Mouse (Mus musculus) liver, embryonic 11.5 days (tissue): ENCODE measurements around the gene Tmtc3. TPM values are rescaled to one million over a fixed set of nuclear protein-coding genes. Genes with fewer than 3 reads are reported as not detected.

ENCODE experiments used
- ATAC-seq: fragments of 200-750 bp; cut with Nextera tagmentation; replicated peaks from 2 replicates; pipeline ENCODE4 v1.8.0; 2017; ENCODE audit warnings: moderate number of reproducible peaks, mild to moderate bottlenecking, moderate TSS enrichment, moderate library complexity; ENCODE audit not compliant: low FRiP score
- DNase-seq: peaks from one replicate; pipeline ENCODE4 v3.0.0-alpha.2; 2017; ENCODE audit warnings: low spot score
- H3K27ac ChIP-seq: fragments of 300-500 bp; sonication (generic); 2 replicates; pipeline ENCODE4 v1.5.1; 2014; ENCODE audit warnings: mild to moderate bottlenecking, low read depth, low read length, control low read depth
- H3K27me3 ChIP-seq: fragments of 300-500 bp; sonication (generic); replicated peaks from 2 replicates; pipeline ENCODE4 v1.6.1; 2014; ENCODE audit warnings: low read length, mixed read lengths; ENCODE audit not compliant: control insufficient read depth, insufficient read depth
- H3K36me3 ChIP-seq: fragments of 300-500 bp; sonication (generic); 2 replicates; pipeline ENCODE4 v1.6.1; 2014; ENCODE audit warnings: mild to moderate bottlenecking, low read length, moderate library complexity, mixed read lengths; ENCODE audit not compliant: control insufficient read depth, insufficient read depth
- H3K4me1 ChIP-seq: fragments of 300-500 bp; sonication (generic); replicated peaks from 2 replicates; pipeline ENCODE4 v1.6.1; 2014; ENCODE audit warnings: low read length, mixed read lengths; ENCODE audit not compliant: control insufficient read depth, insufficient read depth
- H3K4me2 ChIP-seq: fragments of 300-500 bp; sonication (generic); 2 replicates; pipeline ENCODE4 v1.6.1; 2014; ENCODE audit warnings: mild to moderate bottlenecking, control low read depth, moderate library complexity
- H3K4me3 ChIP-seq: fragments of 300-500 bp; sonication (generic); 2 replicates; pipeline ENCODE4 v1.5.1; 2014; ENCODE audit warnings: low read depth, low read length, control low read depth
- H3K9ac ChIP-seq: fragments of 300-500 bp; sonication (generic); 2 replicates; pipeline ENCODE4 v1.6.1; 2014; ENCODE audit warnings: low read depth, low read length, control low read depth
- H3K9me3 ChIP-seq: fragments of 300-500 bp; sonication (generic); 2 replicates; pipeline ENCODE4 v1.6.1; 2016; ENCODE audit warnings: low read length, inconsistent platforms, mixed read lengths; ENCODE audit not compliant: control insufficient read depth
- WGBS: fragments of 180-500 bp; shearing (Covaris S2); extraction: QIAGEN DNeasy Blood & Tissue Kit; methylation state at CpG from one replicate; pipeline ENCODE4 v1.1.7; 2014; 5-methylcytosine and 5-hydroxymethylcytosine counted together
- polyA plus RNA-seq: library from polyadenylated mRNA; unstranded; fragments of >200 nt; fragmentation: Nextera tagmentation; extraction: Ambion mirVana; gene quantifications from 2 replicates; pipeline ENCODE4 v1.2.1, GENCODE M21; 2014

Gene Tmtc3
- 18.5 and 21.0 TPM in 2 replicates for polyA plus RNA-seq

DNA sequence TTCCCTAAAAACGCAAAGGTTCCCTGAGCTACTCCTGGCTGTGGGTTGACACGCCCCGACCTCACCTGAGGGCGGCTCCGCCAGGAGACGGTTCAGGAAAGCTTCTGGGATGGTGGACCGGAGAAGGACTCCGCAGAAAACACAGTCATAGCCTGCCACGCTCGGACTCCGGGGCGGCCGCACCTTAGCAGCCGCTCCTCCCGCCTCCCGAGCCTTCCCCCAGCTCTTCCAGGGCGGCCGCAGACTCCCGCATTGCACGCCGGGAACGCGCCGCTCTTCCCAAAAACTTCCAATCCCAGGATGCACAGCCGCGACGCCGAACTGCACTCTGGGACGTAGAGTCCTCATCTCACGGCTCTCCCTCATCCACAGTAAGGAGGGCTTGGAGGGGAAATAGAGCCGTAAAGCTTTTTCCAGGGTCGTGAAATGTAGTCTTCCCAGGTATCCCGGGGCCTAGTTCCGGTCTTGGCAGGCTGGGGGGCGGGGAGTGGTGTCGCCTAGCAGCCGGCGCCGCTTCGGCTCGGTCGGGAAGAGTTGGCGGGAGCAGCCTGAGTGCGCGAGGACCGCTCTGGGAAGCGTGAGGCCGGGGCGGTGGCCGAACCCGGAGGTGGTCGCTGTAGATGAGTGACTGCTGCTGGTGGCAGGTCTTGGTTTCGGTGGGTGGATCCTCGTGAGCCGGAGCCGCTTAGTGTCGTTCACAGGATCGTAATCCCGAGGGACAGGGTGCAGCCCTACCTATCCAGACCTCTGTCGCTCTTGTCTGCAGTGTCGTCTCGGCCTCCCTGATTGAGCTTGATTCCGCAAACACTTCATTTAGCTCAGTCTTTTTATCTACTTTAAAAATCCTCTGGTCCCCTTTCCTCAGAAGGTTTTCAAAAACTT lies at the start of gene Tmtc3, which contains the start of gene Cep290:
Gene Tmtc3, minus strand, starts transcription at position 254 of the 882 bp plus-strand sequence.
Gene Cep290, plus strand, starts transcription at position 462 of the 882 bp plus-strand sequence.
- H3K9me3 ChIP-seq: no peaks in the 10 kb centered on the region
- ATAC-seq: peak; percentile 98
- H3K4me1 ChIP-seq: peaks cover 4% of the 10 kb centered on the region; the same call in 1 of the 2 replicates
- DNase-seq: peak; percentile 89
- H3K4me2 ChIP-seq: peak within 1 kb of the TSS; percentile 88
- H3K27me3 ChIP-seq: no peaks in the 10 kb centered on the region
- H3K36me3 ChIP-seq: no peaks in the 10 kb centered on the region
- H3K9ac ChIP-seq: peak within 1 kb of the TSS; percentile 69
- H3K27ac ChIP-seq: peak within 1 kb of the TSS; percentile 5; the same call in 1 of the 2 replicates
- peak within 1 kb of the TSS; percentile 69 for H3K4me3 ChIP-seq
- under 1% methylated on average over 63 of the region's 63 CpGs for WGBS

DNA sequence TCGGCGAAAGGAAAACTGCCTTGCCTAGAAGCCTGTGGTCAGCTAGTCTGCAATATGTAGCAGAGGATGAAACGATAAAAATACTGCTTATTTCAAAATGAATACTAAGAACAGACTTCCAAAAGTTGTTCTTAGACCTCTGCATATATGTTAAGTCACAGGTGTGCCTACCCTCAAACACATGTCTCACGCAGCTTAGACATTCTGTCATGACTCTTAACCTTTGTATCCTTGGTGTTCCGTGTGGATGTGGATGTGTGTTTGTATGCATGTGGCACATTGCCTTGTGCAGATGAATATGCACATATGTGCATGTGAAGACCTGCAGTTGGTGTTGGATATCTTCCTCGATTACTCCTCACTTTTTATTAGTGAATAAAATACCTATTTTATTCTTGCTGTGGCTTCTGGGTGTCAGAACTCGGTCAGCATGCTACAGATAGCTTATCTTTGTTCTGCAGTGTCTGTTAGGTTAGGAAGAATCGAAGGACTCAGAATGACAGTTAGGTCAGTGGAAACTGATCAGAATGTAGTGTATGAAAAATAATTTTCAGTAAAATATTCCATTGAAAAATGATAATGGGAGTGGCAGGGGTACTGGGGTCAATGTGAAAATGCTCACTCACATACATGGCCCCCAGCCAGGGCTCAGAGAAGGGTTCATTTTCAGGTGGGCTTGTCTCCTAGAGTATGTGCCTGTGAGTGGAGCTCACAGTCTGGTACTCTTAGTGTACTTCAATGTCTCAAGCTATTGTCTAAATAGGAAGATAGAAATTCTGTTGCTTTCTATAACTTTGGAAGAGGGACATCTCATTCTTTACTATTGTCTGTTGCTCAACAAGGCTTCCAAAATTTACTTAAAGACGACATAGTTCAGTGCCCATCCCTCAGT lies 37.6 kb upstream of the Tmtc3 start:
- peaks cover 3% of the 10 kb centered on the region; the same call in 1 of the 2 replicates for H3K36me3 ChIP-seq
- ATAC-seq: peak; percentile 94
- WGBS: 73% methylated on average over 9 of the region's 9 CpGs
- H3K9me3 ChIP-seq: no peaks in the 10 kb centered on the region
- no peaks in the 10 kb centered on the region for H3K4me1 ChIP-seq
- no peak overlapping the region for H3K4me3 ChIP-seq
- DNase-seq: no peak
- peak overlapping the region; percentile 70 for H3K27ac ChIP-seq
- peak overlapping the region; percentile 35; the same call in 1 of the 2 replicates for H3K4me2 ChIP-seq
- H3K27me3 ChIP-seq: no peaks in the 10 kb centered on the region
- no peak overlapping the region for H3K9ac ChIP-seq

- DNase-seq (no peak), ATAC-seq (no peak)
- WGBS: 94% methylated on average over 9 of the region's 9 CpGs
- Histone ChIP-seq H3K4me2 (no peak overlapping the region), H3K27me3 (no peaks in the 10 kb centered on the region), H3K9me3 (no peaks in the 10 kb centered on the region), H3K9ac (no peak overlapping the region), H3K4me3 (no peak overlapping the region), H3K36me3 (peaks cover 3% of the 10 kb centered on the region; the same call in 1 of the 2 replicates), H3K4me1 (no peaks in the 10 kb centered on the region), H3K27ac (no peak overlapping the region)
Observed at GRCm38 (mm10) chr10:100522330-100522729, 35.2 kb upstream of the Tmtc3 start.

DNA sequence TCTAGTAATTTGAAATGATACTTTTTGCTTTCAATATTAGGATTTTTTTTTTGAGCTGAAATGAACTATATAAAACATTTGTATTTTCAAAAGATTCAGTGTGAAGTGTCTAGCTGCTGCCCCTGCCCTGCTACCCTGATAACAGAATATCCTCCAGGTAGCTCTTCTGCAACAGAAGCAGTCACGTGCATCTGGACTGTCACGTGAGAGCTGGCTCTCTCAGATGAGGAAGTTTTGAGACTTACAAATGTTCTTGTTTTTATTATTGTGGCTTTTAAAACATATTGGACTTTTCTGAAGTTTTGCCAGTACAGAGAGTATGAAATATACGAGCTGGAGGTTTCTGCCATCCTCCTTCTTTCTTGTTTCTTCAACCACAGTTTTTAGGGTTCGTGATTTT lies 34.5 kb upstream of the Tmtc3 start:
- no peak overlapping the region for H3K4me2 ChIP-seq
- H3K4me1 ChIP-seq: no peaks in the 10 kb centered on the region
- 75% methylated on average over 4 of the region's 4 CpGs for WGBS
- H3K4me3 ChIP-seq: no peak overlapping the region
- peaks cover 3% of the 10 kb centered on the region; the same call in 1 of the 2 replicates for H3K36me3 ChIP-seq
- no peak overlapping the region for H3K27ac ChIP-seq
- H3K9ac ChIP-seq: no peak overlapping the region
- H3K9me3 ChIP-seq: no peaks in the 10 kb centered on the region
- no peak for ATAC-seq
- no peaks in the 10 kb centered on the region for H3K27me3 ChIP-seq
- DNase-seq: no peak

DNA sequence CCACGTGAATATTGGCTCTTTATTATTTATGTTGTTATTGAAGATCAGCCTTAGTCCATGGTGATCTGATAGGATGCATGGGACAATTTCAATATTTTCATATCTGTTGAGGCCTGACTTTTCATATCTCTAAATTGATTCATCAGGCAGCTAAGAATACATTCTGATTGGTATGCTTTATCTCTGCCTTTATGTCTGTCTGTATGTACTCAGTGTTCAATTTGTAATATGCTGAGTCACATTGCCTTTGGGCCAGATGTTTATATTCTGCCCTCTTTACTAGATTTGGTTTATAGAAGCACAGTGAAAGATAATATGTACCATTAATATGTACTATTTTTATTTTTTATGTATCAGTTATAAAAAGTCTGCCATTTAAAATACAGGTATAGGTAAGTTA lies 21.0 kb upstream of the Tmtc3 start:
- DNase-seq: no peak
- H3K27me3 ChIP-seq: no peaks in the 10 kb centered on the region
- WGBS: 79% methylated on average over 1 of the region's 1 CpGs
- no peak overlapping the region for H3K4me2 ChIP-seq
- peak; percentile 86 for ATAC-seq
- no peaks in the 10 kb centered on the region for H3K4me1 ChIP-seq
- peaks cover 4% of the 10 kb centered on the region; the same call in 1 of the 2 replicates for H3K36me3 ChIP-seq
- H3K4me3 ChIP-seq: no peak overlapping the region
- H3K27ac ChIP-seq: no peak overlapping the region
- H3K9me3 ChIP-seq: no peaks in the 10 kb centered on the region
- H3K9ac ChIP-seq: no peak overlapping the region

DNA sequence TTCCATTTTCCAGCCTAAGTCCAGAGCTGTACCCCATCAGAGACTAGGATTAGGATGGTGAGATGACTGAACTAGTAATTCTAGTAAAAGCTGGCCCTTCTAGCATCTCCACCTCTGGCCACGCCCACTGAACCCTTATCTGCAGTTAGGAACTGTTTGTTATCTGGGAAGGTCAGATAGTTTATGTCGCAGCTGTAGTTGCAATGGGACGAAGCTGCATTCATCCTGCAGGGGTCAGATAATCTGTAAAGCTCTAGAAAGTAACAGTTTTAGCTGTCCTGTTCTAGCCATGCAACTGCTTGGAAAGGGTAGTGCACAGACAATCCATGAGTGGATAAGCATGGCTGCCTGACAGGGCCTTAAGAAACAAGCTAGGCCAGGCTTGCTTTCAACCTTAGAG lies 11.2 kb upstream of the Tmtc3 start:
- H3K4me3 ChIP-seq: no peak overlapping the region
- peak; percentile 99 for ATAC-seq
- no peaks in the 10 kb centered on the region for H3K27me3 ChIP-seq
- no peak for DNase-seq
- no peak overlapping the region; the same call in 1 of the 2 replicates for H3K27ac ChIP-seq
- H3K36me3 ChIP-seq: no peaks in the 10 kb centered on the region
- no peak overlapping the region for H3K9ac ChIP-seq
- 32% methylated on average over 3 of the region's 3 CpGs for WGBS
- no peaks in the 10 kb centered on the region for H3K4me1 ChIP-seq
- no peak overlapping the region for H3K4me2 ChIP-seq
- H3K9me3 ChIP-seq: no peaks in the 10 kb centered on the region

- peaks cover 4% of the 10 kb centered on the region; the same call in 1 of the 2 replicates for H3K4me1 ChIP-seq
- DNase-seq: no peak
- H3K4me2 ChIP-seq: no peak overlapping the region
- H3K9ac ChIP-seq: no peak overlapping the region
- H3K4me3 ChIP-seq: no peak overlapping the region
- no peaks in the 10 kb centered on the region for H3K27me3 ChIP-seq
- no peak overlapping the region for H3K27ac ChIP-seq
- no peak for ATAC-seq
- no peaks in the 10 kb centered on the region for H3K9me3 ChIP-seq
- 89% methylated on average over 7 of the region's 7 CpGs for WGBS
- no peaks in the 10 kb centered on the region for H3K36me3 ChIP-seq
Observed at GRCm38 (mm10) chr10:100491916-100492315, 4.8 kb upstream of the Tmtc3 start.

- Histone ChIP-seq H3K9me3 (no peaks in the 10 kb centered on the region), H3K36me3 (no peaks in the 10 kb centered on the region), H3K4me1 (peaks cover 4% of the 10 kb centered on the region; the same call in 1 of the 2 replicates), H3K27me3 (no peaks in the 10 kb centered on the region), H3K27ac (no peak overlapping the region), H3K9ac (peak overlapping the region; percentile 69), H3K4me2 (peak overlapping the region; percentile 88), H3K4me3 (peak overlapping the region; percentile 69)
- DNase-seq (no peak), ATAC-seq (peak; percentile 29)
- under 1% methylated on average over 13 of the region's 13 CpGs for WGBS
Observed at GRCm38 (mm10) chr10:100486701-100487096, 451 bp downstream of the Tmtc3 start.
